In the genomic region with DNA sequence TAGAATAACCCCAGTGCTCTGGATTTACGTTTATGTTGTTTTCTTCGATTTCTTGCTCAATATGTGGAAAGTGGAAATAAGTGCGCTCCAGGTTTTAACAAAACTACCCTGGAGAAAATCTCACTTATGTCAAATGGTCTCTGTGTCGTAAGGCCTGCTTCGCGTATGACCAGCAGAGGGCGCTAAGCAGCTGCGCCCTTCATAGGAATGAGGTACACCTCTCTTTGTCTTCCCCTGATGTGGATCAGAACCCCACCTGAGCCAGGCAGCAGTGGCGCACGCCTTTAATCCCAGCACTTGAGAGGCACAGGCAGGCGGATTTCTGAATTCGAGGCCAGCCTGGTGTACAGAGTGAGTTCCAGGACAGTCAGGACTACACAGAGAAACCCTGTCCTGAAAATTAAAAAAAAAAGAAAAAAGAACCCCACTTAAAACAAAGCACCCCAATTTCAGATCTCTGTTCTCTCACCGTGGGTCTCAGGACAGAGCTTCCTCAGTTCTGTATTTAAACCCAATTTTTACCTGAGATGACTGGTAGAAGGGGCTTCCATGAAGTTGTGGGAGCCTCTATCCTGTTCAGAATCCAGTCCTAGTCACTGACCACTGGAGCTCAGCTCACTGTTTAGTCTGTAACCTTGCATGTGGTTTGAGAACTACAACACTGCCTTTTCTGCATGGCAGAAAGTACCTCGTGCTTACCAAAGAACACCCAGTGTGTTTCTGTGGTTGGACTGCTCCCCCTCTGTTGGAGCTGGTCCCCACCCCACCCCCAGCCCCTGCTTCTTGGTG, we compare ENCODE assay signal across 8 mouse cellular contexts. TPM values are rescaled to one million over a fixed set of nuclear protein-coding genes. Genes with fewer than 3 reads are reported as not detected.
DNase-seq lines count a peak whose midpoint lies in the region; ATAC-seq lines count a peak whose summit lies in the region.

No protein-coding gene starts in this region.

- no peak overlapping the region for H3K4me2 ChIP-seq in embryonic facial prominence, embryonic 14.5 days (ENCODE audit: low read depth, low read length)
- H3K4me2 ChIP-seq in hindbrain, embryonic 12.5 days (replicated peaks): peak overlapping the region; percentile 31; the same call in 1 of the 2 replicates
- H3K4me2 ChIP-seq in midbrain, embryonic 11.5 days: no peak overlapping the region
- H3K4me2 ChIP-seq in stomach, embryonic 15.5 days: 0 out of 2 replicates have a peak overlapping the region, but pooled peaks have one; percentile 30

- H3K27me3 ChIP-seq in embryonic facial prominence, embryonic 14.5 days (replicated peaks; ENCODE audit: control insufficient read depth, insufficient read depth, low read length): no peaks in the 10 kb centered on the region
- no peaks in the 10 kb centered on the region for H3K27me3 ChIP-seq in hindbrain, embryonic 12.5 days
- no peaks in the 10 kb centered on the region for H3K27me3 ChIP-seq in midbrain, embryonic 11.5 days (ENCODE audit: control insufficient read depth, insufficient read depth, low read length)
- no peaks in the 10 kb centered on the region for H3K27me3 ChIP-seq in stomach, embryonic 15.5 days (replicated peaks)

- no peaks in the 10 kb centered on the region for H3K9me3 ChIP-seq in embryonic facial prominence, embryonic 14.5 days (ENCODE audit: control insufficient read depth, low read length)
- H3K9me3 ChIP-seq in hindbrain, embryonic 12.5 days (replicated peaks): no peaks in the 10 kb centered on the region
- H3K9me3 ChIP-seq in midbrain, embryonic 11.5 days (ENCODE audit: control insufficient read depth, low read length): no peaks in the 10 kb centered on the region
- H3K9me3 ChIP-seq in stomach, embryonic 15.5 days: no peaks in the 10 kb centered on the region

- 18% methylated on average over 14 of the region's 14 CpGs for WGBS in embryonic facial prominence, embryonic 14.5 days
- 27% methylated on average over 14 of the region's 14 CpGs for WGBS in hindbrain, embryonic 12.5 days
- 22% methylated on average over 14 of the region's 14 CpGs for WGBS in midbrain, embryonic 11.5 days
- 18% methylated on average over 14 of the region's 14 CpGs for WGBS in stomach, embryonic 15.5 days

- no peak overlapping the region for H3K4me3 ChIP-seq in embryonic facial prominence, embryonic 14.5 days (ENCODE audit: low read depth, low read length)
- no peak overlapping the region for H3K4me3 ChIP-seq in hindbrain, embryonic 12.5 days
- no peak overlapping the region for H3K4me3 ChIP-seq in midbrain, embryonic 11.5 days (ENCODE audit: low read depth, low read length)
- H3K4me3 ChIP-seq in stomach, embryonic 15.5 days (replicated peaks): no peak overlapping the region

- no peak overlapping the region for H3K27ac ChIP-seq in embryonic facial prominence, embryonic 14.5 days (replicated peaks; ENCODE audit: low read depth, low read length)
- H3K27ac ChIP-seq in hindbrain, embryonic 12.5 days: no peak overlapping the region
- no peak overlapping the region for H3K27ac ChIP-seq in midbrain, embryonic 11.5 days (ENCODE audit: low read depth, low read length)
- H3K27ac ChIP-seq in stomach, embryonic 15.5 days: no peak overlapping the region

- H3K4me1 ChIP-seq in embryonic facial prominence, embryonic 14.5 days (ENCODE audit: control insufficient read depth, insufficient read depth, low read length): no peaks in the 10 kb centered on the region
- H3K4me1 ChIP-seq in hindbrain, embryonic 12.5 days: no peaks in the 10 kb centered on the region
- H3K4me1 ChIP-seq in midbrain, embryonic 11.5 days (ENCODE audit: control insufficient read depth, insufficient read depth, low read length): no peaks in the 10 kb centered on the region
- H3K4me1 ChIP-seq in stomach, embryonic 15.5 days: no peaks in the 10 kb centered on the region

- peak; percentile 8 for DNase-seq in cerebellum, adult 11 months
- DNase-seq in cerebellum, adult 9-11 months: no peak
- peak; percentile 59 for DNase-seq in adrenal gland, postnatal 10 days
- DNase-seq in embryonic facial prominence, embryonic 14.5 days (ENCODE audit: low spot score): peak; percentile 73
- DNase-seq in layer of hippocampus, postnatal 25 days (ENCODE audit: extremely low spot score in 1 of 2, low spot score in 1 of 2): peak; percentile 23 to 46
- peak; percentile 95 for DNase-seq in midbrain, embryonic 11.5 days (ENCODE audit: low spot score, missing footprints)

- H3K36me3 ChIP-seq in embryonic facial prominence, embryonic 14.5 days (ENCODE audit: control insufficient read depth, insufficient read depth, low read length): no peaks in the 10 kb centered on the region
- H3K36me3 ChIP-seq in hindbrain, embryonic 12.5 days: no peaks in the 10 kb centered on the region
- H3K36me3 ChIP-seq in midbrain, embryonic 11.5 days (ENCODE audit: control insufficient read depth, insufficient read depth, low read length): no peaks in the 10 kb centered on the region
- no peaks in the 10 kb centered on the region for H3K36me3 ChIP-seq in stomach, embryonic 15.5 days

- H3K9ac ChIP-seq in embryonic facial prominence, embryonic 14.5 days (ENCODE audit: low read depth, low read length): no peak overlapping the region
- no peak overlapping the region for H3K9ac ChIP-seq in hindbrain, embryonic 12.5 days
- H3K9ac ChIP-seq in midbrain, embryonic 11.5 days (ENCODE audit: low read length): no peak overlapping the region
- no peak overlapping the region for H3K9ac ChIP-seq in stomach, embryonic 15.5 days

- peak; percentile 81; the same call in 1 of the 2 replicates for ATAC-seq in embryonic facial prominence, embryonic 14.5 days (ENCODE audit: low read depth)
- ATAC-seq in hindbrain, embryonic 12.5 days (ENCODE audit: low FRiP score): peak; percentile 88
- peak; percentile 92 for ATAC-seq in midbrain, embryonic 11.5 days (ENCODE audit: low FRiP score)
- ATAC-seq in stomach, embryonic 15.5 days (ENCODE audit: insufficient read depth, low FRiP score, low read depth): no peak

RNA-seq across cellular contexts. Expression of gene Adgrf4, which starts 33.3 kb away (rescaled TPM):
- under 1 TPM in 1 of 2 experiments, not detected in 1; 0.21 TPM for total RNA-seq in adrenal gland, postnatal 10 days (2021)
- 1.5 and 1.9 TPM in 2 replicates for polyA plus RNA-seq in embryonic facial prominence, embryonic 14.5 days (2014; fragmentation: Nextera tagmentation; extraction: Ambion mirVana)
- 0.21 TPM in 1 of 2 replicates, not detected in the other for polyA plus RNA-seq in hindbrain, embryonic 12.5 days (2016; fragmentation: Nextera tagmentation; extraction: Ambion mirVana)
- total RNA-seq in layer of hippocampus, postnatal 25 days (2021): 1 to 10 TPM; 1.0 to 2.4 TPM
- 0.06 TPM in 1 of 2 replicates, not detected in the other for polyA plus RNA-seq in midbrain, embryonic 11.5 days (2014; fragmentation: Nextera tagmentation; extraction: Ambion mirVana)
- polyA plus RNA-seq in stomach, embryonic 15.5 days (2015; fragmentation: Nextera tagmentation; extraction: Ambion mirVana): 0.76 and 1.8 TPM in 2 replicates

RNA-seq across cellular contexts. Expression of gene Opn5, which starts 47.6 kb away (rescaled TPM):
- total RNA-seq in adrenal gland, postnatal 10 days (2021): not detected
- polyA plus RNA-seq in embryonic facial prominence, embryonic 14.5 days (2014; fragmentation: Nextera tagmentation; extraction: Ambion mirVana): not detected in 2 replicates
- 0.12 TPM in 1 of 2 replicates, not detected in the other for polyA plus RNA-seq in hindbrain, embryonic 12.5 days (2016; fragmentation: Nextera tagmentation; extraction: Ambion mirVana)
- not detected for total RNA-seq in layer of hippocampus, postnatal 25 days (2021)
- polyA plus RNA-seq in midbrain, embryonic 11.5 days (2014; fragmentation: Nextera tagmentation; extraction: Ambion mirVana): 0.14 TPM in 1 of 2 replicates, not detected in the other
- not detected in 2 replicates for polyA plus RNA-seq in stomach, embryonic 15.5 days (2015; fragmentation: Nextera tagmentation; extraction: Ambion mirVana)

Comparison
In these comparisons a context has a peak if more than half of its experiments do, and no peak if none do; other contexts are left out.
1. H3K4me2 ChIP-seq: peak in hindbrain, embryonic 12.5 days (single experiment) and stomach, embryonic 15.5 days (single experiment); none in embryonic facial prominence, embryonic 14.5 days (single experiment) and midbrain, embryonic 11.5 days (single experiment).